13 mouse cellular contexts compared by ENCODE assay signal in genomic region chr8:124494955-124495354, GRCm38 (mm10).
"Had no signal": no experiment of that assay in that cellular context is flagged by ENCODE, and none has a peak within 500 bp of the region (broad histone marks: within the 10 kb centered on the region; RNA-seq: fewer than 3 reads in every experiment).

No protein-coding gene starts in this region.

- ATAC-seq: intestine, postnatal 0 days; liver, embryonic 12.5 days had no signal

- H3K27ac ChIP-seq: limb, embryonic 12.5 days; liver, embryonic 12.5 days; midbrain, embryonic 10.5 days; neural tube, embryonic 15.5 days; stomach, postnatal 0 days had no signal

- H3K4me1 ChIP-seq: limb, embryonic 12.5 days; liver, embryonic 12.5 days; midbrain, embryonic 10.5 days; neural tube, embryonic 15.5 days had no signal

- H3K4me3 ChIP-seq: limb, embryonic 12.5 days; liver, embryonic 12.5 days; midbrain, embryonic 10.5 days; myocyte; neural tube, embryonic 15.5 days had no signal

- H3K9me3 ChIP-seq: limb, embryonic 12.5 days; liver, embryonic 12.5 days; neural tube, embryonic 15.5 days had no signal

- H3K36me3 ChIP-seq: limb, embryonic 12.5 days; liver, embryonic 12.5 days; midbrain, embryonic 10.5 days; neural tube, embryonic 15.5 days had no signal

- H3K4me2 ChIP-seq: limb, embryonic 12.5 days; liver, embryonic 12.5 days; lung, embryonic 14.5 days; neural tube, embryonic 15.5 days had no signal

- H3K27me3 ChIP-seq: limb, embryonic 12.5 days; liver, embryonic 12.5 days; neural tube, embryonic 15.5 days had no signal

- DNase-seq: lung, embryonic 14.5 days; lung, postnatal 10 days; lung, postnatal 4 days; midbrain, embryonic 14.5 days; right cerebral cortex, adult 18-20 months; right cerebral cortex, postnatal 25 days had no signal

- H3K9ac ChIP-seq: limb, embryonic 12.5 days; liver, embryonic 12.5 days; lung, embryonic 14.5 days; neural tube, embryonic 15.5 days had no signal
